Mouse (Mus musculus) embryonic facial prominence, embryonic 12.5 days (tissue): ENCODE results near the gene Abcc5. TPM values are rescaled to one million over a fixed set of nuclear protein-coding genes. Genes with fewer than 3 reads are reported as not detected.

Experiments
- ATAC-seq: fragments of 200-750 bp; cut with Nextera tagmentation; 2 replicates; pipeline ENCODE4 v1.8.0; 2017; ENCODE audit not compliant: insufficient number of reproducible peaks, insufficient read depth, low FRiP score, low TSS enrichment
- H3K27ac ChIP-seq: fragments of 300-500 bp; sonication (generic); 2 replicates; pipeline ENCODE4 v1.5.1; 2016; ENCODE audit warnings: mild to moderate bottlenecking
- H3K27me3 ChIP-seq: fragments of 300-500 bp; sonication (generic); 2 replicates; pipeline ENCODE4 v1.6.1; 2016; ENCODE audit warnings: mild to moderate bottlenecking, moderate library complexity
- H3K36me3 ChIP-seq: fragments of 300-500 bp; sonication (generic); 2 replicates; pipeline ENCODE4 v1.6.1; 2016; ENCODE audit warnings: mild to moderate bottlenecking
- H3K4me1 ChIP-seq: fragments of 300-500 bp; sonication (generic); 2 replicates; pipeline ENCODE4 v1.6.1; 2016
- H3K4me2 ChIP-seq: fragments of 300-500 bp; sonication (generic); replicated peaks from 2 replicates; pipeline ENCODE4 v1.6.1; 2016; ENCODE audit warnings: mild to moderate bottlenecking, moderate library complexity
- H3K4me3 ChIP-seq: fragments of 300-500 bp; sonication (generic); 2 replicates; pipeline ENCODE4 v1.5.1; 2016; ENCODE audit warnings: mild to moderate bottlenecking
- H3K9ac ChIP-seq: fragments of 300-500 bp; sonication (generic); 2 replicates; pipeline ENCODE4 v1.6.1; 2016; ENCODE audit warnings: mild to moderate bottlenecking, moderate library complexity
- H3K9me3 ChIP-seq: fragments of 300-500 bp; sonication (generic); 2 replicates; pipeline ENCODE4 v1.6.1; 2016; ENCODE audit warnings: mild to moderate bottlenecking, moderate library complexity
- WGBS: fragments of 180-500 bp; shearing (Covaris S2); methylation state at CpG from one replicate; pipeline ENCODE4 v1.1.7; 2016; 5-methylcytosine and 5-hydroxymethylcytosine counted together
- polyA plus RNA-seq: library from polyadenylated mRNA; unstranded; fragments of >200 nt; fragmentation: Nextera tagmentation; extraction: Ambion mirVana; gene quantifications from 2 replicates; pipeline ENCODE4 v1.2.1, GENCODE M21; 2016

The Abcc5 gene
- polyA plus RNA-seq, 1 experiment from 2014 or later: 99.6 TPM

DNA sequence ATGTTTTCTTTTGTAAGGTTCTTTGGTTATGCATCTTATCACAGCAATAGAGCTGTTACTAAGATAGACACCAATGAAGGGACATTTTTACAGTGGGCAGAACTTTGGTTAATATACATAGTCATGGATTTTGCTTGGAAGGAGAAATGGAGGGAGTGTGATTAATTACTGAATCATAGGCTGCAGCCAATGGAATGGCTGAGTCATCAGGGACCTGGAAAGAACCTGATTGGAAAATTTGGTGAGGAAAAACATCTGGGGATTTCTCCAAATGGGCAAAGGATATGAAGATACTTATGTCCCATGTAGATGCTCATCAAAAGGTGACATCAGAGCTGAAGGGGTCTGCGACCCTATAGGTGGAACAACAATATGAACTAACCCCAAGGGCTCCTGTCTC, 72.2 kb downstream of the Abcc5 start:
- ATAC-seq: no peak
- H3K36me3 ChIP-seq: peaks cover 33% of the 10 kb centered on the region

DNA sequence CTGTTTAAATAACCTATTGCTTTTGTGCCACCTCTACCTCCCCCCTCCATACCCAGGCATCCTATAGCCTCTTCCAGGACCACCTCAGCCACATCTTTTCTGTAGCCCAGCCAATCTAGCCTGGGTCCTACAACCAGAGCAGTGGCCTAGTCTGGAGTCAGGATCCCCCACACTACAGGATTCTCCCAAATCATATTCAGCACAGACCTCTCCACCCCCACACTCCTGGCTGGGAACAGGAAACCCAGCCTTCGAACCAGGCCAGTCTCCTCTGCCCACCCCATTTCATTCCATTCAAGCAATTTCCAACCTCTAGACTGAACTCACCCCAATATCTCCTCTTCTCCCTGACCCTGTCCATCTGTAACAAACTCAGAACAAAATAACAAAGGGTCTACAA, 80.7 kb downstream of the Abcc5 start:
- Histone ChIP-seq H3K27me3 (no peaks in the 10 kb centered on the region), H3K4me3 (no peak overlapping the region), H3K4me2 (no peak overlapping the region), H3K9me3 (no peaks in the 10 kb centered on the region), H3K4me1 (no peaks in the 10 kb centered on the region), H3K9ac (no peak overlapping the region), H3K27ac (no peak overlapping the region), H3K36me3 (peaks cover 9% of the 10 kb centered on the region; the same call in 1 of the 2 replicates)
- 81% methylated on average over 1 of the region's 1 CpGs for WGBS
- ATAC-seq: no peak

More for the DNA sequence above, 72.2 kb downstream of the Abcc5 start:
- Histone ChIP-seq H3K4me1 (no peaks in the 10 kb centered on the region), H3K9ac (no peak overlapping the region), H3K4me3 (no peak overlapping the region), H3K9me3 (no peaks in the 10 kb centered on the region), H3K27me3 (no peaks in the 10 kb centered on the region), H3K27ac (no peak overlapping the region), H3K4me2 (no peak overlapping the region)
- WGBS: 90% methylated on average over 1 of the region's 1 CpGs

DNA sequence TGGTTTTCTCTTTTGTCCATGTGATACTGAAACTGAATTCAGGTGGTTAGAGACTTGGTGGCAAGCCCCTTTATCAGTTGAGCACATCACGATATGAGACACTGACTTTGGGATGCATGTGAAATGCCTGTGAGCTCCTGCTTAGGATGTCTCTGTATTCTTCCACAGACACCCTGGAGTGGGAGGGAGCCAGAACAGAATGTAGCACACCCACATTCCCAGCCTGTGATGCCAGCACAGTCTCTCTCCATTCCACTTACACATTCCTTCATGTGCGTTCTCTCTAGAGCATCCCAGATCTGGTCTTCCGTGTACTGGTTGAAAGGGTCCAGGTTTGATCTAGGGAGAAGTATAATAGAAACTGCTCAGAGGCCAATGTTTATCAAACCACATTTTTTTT, 87.6 kb downstream of the Abcc5 start:
- Histone ChIP-seq H3K27me3 (no peaks in the 10 kb centered on the region), H3K36me3 (peaks cover 39% of the 10 kb centered on the region), H3K9ac (no peak overlapping the region), H3K27ac (no peak overlapping the region), H3K4me3 (no peak overlapping the region), H3K4me2 (no peak overlapping the region), H3K9me3 (no peaks in the 10 kb centered on the region), H3K4me1 (no peaks in the 10 kb centered on the region)
- WGBS: 93% methylated on average over 3 of the region's 3 CpGs
- no peak for ATAC-seq

- Histone ChIP-seq H3K27ac (no peak overlapping the region), H3K27me3 (no peaks in the 10 kb centered on the region), H3K9me3 (no peaks in the 10 kb centered on the region), H3K4me1 (no peaks in the 10 kb centered on the region), H3K4me3 (no peak overlapping the region), H3K36me3 (peaks cover 53% of the 10 kb centered on the region), H3K4me2 (no peak overlapping the region), H3K9ac (no peak overlapping the region)
- WGBS: 94% methylated on average over 8 of the region's 8 CpGs
- ATAC-seq: no peak
Observed at GRCm38 (mm10) chr16:20334918-20335317, 91.3 kb downstream of the Abcc5 start.

DNA sequence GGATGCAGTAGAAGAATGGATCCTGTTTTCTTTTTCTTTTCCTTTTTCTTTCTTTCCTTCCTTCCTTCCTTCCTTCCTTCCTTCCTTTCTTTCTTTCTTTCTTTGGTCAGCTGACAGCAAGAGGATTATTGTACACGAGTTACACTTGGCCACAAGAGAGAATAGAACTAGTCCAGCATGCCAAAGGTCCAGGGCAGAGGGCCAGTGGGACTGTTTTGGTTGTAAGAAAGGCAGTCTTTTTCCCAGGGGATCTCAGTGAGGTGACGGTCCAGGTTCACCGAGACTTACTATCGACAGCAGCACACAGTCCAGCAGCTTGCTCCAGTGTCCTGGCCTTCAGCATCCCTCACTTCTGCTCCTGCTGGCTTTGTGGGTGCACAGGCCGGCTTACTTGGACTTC, 97.9 kb downstream of the Abcc5 start:
- Histone ChIP-seq H3K9ac (no peak overlapping the region), H3K27ac (no peak overlapping the region), H3K9me3 (no peaks in the 10 kb centered on the region), H3K4me1 (no peaks in the 10 kb centered on the region), H3K4me2 (no peak overlapping the region), H3K27me3 (no peaks in the 10 kb centered on the region), H3K36me3 (peaks cover 25% of the 10 kb centered on the region), H3K4me3 (no peak overlapping the region)
- no peak for ATAC-seq
- WGBS: 91% methylated on average over 5 of the region's 5 CpGs

DNA sequence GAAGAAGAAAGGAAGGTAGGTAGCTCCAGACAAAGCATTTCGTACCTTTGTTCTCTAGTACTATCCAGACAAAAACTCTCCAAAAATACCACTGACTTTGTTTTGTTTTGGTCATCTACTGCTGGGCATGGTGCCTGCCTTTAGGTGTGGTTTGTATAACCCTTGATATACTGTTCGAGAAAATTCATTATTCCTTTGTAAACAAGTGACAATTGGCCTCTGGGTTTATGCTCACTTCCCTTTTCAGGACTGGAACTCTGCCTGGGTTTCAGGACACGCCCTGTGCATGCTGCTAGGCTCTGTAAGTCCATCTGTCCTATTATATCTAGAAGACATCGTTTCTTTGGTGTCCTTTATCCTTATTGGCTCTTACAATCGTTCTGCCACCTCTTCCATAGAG, 100.9 kb downstream of the Abcc5 start, which contains the start of gene Cyp2ab1:
TSS of gene Cyp2ab1 (minus strand) at position 119 of the 400 bp plus-strand sequence.
- Histone ChIP-seq H3K4me2 (no peak within 1 kb of the TSS), H3K9me3 (no peaks in the 10 kb centered on the region), H3K9ac (no peak within 1 kb of the TSS), H3K4me1 (no peaks in the 10 kb centered on the region), H3K4me3 (no peak within 1 kb of the TSS), H3K27ac (no peak within 1 kb of the TSS), H3K36me3 (peaks cover 13% of the 10 kb centered on the region; the same call in 1 of the 2 replicates), H3K27me3 (no peaks in the 10 kb centered on the region)
- WGBS: 78% methylated on average over 5 of the region's 5 CpGs
- no peak for ATAC-seq

DNA sequence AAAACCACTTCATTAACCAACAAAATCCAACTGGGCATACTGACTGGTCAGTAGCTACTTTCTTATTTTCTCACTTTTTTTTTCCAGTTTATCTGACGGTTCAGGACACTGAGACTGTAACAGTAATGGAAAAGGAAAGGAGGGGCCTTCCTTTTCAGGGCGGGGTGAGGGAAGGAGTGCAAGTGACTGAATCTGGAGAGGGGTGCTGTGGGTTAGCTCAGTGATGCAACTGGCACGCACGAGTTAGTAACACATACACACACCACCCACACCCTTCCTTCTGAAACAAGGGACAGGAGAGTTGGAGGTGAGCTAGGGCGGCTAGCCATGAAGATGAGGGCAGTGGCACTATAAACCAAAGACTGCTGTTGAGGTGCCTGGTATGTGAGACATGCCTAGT, 102.3 kb downstream of the Abcc5 start:
- Histone ChIP-seq H3K4me2 (no peak overlapping the region), H3K27ac (no peak overlapping the region), H3K36me3 (peaks cover 5% of the 10 kb centered on the region; the same call in 1 of the 2 replicates), H3K9ac (no peak overlapping the region), H3K27me3 (no peaks in the 10 kb centered on the region), H3K4me3 (no peak overlapping the region), H3K4me1 (no peaks in the 10 kb centered on the region), H3K9me3 (no peaks in the 10 kb centered on the region)
- no peak for ATAC-seq
- 73% methylated on average over 5 of the region's 5 CpGs for WGBS

DNA sequence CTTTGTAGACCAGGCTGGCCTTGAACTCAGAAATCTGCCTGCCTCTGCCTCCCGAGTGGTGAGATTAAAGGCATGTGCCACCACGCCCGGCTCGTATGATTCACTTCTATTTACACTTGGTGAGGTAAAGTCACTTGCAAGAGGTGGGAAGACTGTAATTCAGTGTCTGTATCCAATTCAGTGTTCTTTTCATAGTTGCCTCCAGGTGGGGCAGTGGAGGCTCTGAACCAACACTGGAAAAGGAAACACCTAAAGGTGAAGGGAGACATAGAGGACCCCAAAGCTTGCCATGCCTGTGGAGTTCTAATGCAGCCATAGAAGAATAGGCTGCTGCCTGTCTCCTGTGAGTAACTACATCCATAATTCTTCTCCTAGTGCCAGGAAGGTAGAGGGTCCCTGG, 103.9 kb downstream of the Abcc5 start:
- no peaks in the 10 kb centered on the region for H3K36me3 ChIP-seq
- ATAC-seq: no peak
- H3K4me1 ChIP-seq: no peaks in the 10 kb centered on the region
- no peak overlapping the region for H3K9ac ChIP-seq
- no peak overlapping the region for H3K27ac ChIP-seq
- 87% methylated on average over 4 of the region's 4 CpGs for WGBS
- no peak overlapping the region for H3K4me2 ChIP-seq
- H3K4me3 ChIP-seq: no peak overlapping the region
- no peaks in the 10 kb centered on the region for H3K9me3 ChIP-seq
- no peaks in the 10 kb centered on the region for H3K27me3 ChIP-seq

- no peaks in the 10 kb centered on the region for H3K4me1 ChIP-seq
- H3K27me3 ChIP-seq: no peaks in the 10 kb centered on the region
- no peak overlapping the region for H3K4me3 ChIP-seq
- no peak overlapping the region for H3K27ac ChIP-seq
- no peak for ATAC-seq
- H3K9ac ChIP-seq: no peak overlapping the region
- H3K36me3 ChIP-seq: no peaks in the 10 kb centered on the region
- no peak overlapping the region for H3K4me2 ChIP-seq
- WGBS: 78% methylated on average over 6 of the region's 6 CpGs
- no peaks in the 10 kb centered on the region for H3K9me3 ChIP-seq
Observed at GRCm38 (mm10) chr16:20316770-20317169, 109.4 kb downstream of the Abcc5 start.

DNA sequence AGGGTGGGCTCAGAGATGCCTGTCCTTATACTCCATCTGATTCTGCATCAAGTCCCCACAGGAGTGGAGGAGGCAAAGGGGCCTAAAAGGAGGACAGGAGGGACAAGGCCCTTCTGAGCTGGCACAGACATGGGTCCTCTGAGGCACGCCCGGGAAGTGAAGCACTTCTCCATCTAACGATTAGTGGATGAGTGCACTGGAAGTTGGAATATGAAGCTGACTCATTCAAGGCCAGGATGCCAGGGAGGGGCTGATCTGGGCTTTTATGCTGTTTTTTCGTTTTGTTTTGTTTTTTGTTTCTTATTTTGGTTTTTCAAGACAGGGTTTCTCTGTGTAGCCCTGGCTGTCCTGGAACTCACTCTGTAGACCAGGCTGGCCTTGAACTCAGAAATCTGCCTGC, 110.9 kb downstream of the Abcc5 start:
- Histone ChIP-seq H3K36me3 (no peaks in the 10 kb centered on the region), H3K27ac (no peak overlapping the region), H3K4me1 (no peaks in the 10 kb centered on the region), H3K4me3 (no peak overlapping the region), H3K9ac (no peak overlapping the region), H3K9me3 (no peaks in the 10 kb centered on the region), H3K27me3 (no peaks in the 10 kb centered on the region), H3K4me2 (no peak overlapping the region)
- 79% methylated on average over 4 of the region's 4 CpGs for WGBS
- ATAC-seq: no peak

DNA sequence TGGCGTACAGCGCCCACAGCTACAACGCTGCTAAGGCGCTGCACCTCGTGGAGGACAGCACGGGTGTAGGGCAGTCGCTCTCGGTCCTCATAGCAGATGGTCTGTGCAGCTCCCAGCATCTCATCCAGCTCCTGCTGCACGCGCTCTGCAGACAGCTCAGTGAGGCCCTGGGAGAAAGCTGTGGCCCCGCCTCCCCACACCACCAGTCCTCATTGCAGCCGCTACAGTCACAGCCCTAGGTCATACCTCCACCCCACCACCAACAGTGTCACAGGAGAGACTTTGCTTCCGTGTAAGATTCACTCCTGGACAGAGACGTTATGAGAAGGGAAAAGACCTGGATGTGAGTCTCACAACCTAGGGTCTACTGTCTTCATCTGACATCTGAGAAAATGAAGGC, 113.9 kb downstream of the Abcc5 start:
- Histone ChIP-seq H3K9ac (no peak overlapping the region), H3K27me3 (no peaks in the 10 kb centered on the region), H3K27ac (no peak overlapping the region), H3K4me2 (no peak overlapping the region), H3K4me1 (no peaks in the 10 kb centered on the region), H3K36me3 (no peaks in the 10 kb centered on the region), H3K9me3 (no peaks in the 10 kb centered on the region), H3K4me3 (no peak overlapping the region)
- no peak for ATAC-seq
- 68% methylated on average over 14 of the region's 14 CpGs for WGBS

GRCm38 (mm10) chr16:20301770-20302649, 124.2 kb downstream of the Abcc5 start, which contains the start of gene Parl:
Gene Parl (minus strand): TSS chr16:20302387.
- peaks cover 5% of the 10 kb centered on the region for H3K36me3 ChIP-seq
- ATAC-seq: peak; percentile 79
- H3K9me3 ChIP-seq: no peaks in the 10 kb centered on the region
- peak within 1 kb of the TSS; percentile 81 for H3K9ac ChIP-seq
- H3K4me1 ChIP-seq: peaks cover 16% of the 10 kb centered on the region
- H3K4me3 ChIP-seq: peak within 1 kb of the TSS; percentile 87
- peak within 1 kb of the TSS; percentile 50; the same call in 1 of the 2 replicates for H3K27ac ChIP-seq
- peak within 1 kb of the TSS; percentile 61 for H3K4me2 ChIP-seq
- WGBS: under 1% methylated on average over 48 of the region's 52 CpGs
- no peaks in the 10 kb centered on the region for H3K27me3 ChIP-seq
